Mouse (Mus musculus): ENCODE results near the gene Reep3.
"Not testable (repeated sequence)": the region's sequence is repeated elsewhere in the genome, so short reads cannot be mapped to it uniquely, and the experiment has no call there.

Gene Reep3

DNA sequence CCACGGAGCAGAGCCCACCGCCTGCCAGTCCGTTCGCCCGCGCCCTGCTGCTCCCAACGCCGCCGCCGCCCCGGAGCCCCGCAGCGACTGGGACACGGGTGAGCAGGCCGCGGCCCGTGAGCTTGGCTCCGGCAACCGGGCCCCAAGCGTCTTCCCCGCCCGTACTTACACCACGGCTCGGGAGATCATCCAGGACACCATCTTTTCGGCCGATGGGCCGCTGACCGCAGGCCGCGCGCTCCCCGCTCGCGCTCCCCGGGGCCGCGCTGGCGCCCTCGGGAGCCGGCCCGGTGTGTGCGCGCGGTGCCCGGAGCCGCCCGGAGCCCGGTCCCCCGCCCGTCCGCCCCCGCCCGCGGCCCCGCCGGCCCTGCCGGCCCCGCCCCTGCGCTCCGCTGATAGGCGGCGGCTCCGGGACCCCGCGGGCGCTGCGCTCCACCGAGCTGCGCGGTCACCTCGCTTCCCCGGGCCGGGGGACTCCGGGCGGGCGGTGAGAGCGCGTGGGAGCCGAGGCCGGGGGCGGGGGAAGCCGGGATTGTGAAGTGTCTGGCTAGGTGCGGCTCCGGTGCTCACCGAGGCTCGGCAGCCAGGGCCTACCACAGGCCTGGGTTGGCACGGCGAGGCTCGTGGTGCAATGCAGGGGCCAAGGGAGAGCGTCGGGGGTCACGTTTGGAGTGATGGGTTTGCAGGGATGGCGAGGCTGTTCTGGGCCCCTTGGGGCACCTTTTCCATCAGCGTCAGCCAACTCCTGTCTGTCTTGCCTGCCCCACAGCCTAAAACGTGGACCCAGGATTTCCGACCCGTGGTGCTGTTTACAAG, at the start of gene Reep3:
Gene Reep3 (minus strand): TSS at position 325 of the 816 bp plus-strand sequence.
- peak; percentile 35 for DNase-seq (ENCODE audit: low read depth, low spot score)

DNA sequence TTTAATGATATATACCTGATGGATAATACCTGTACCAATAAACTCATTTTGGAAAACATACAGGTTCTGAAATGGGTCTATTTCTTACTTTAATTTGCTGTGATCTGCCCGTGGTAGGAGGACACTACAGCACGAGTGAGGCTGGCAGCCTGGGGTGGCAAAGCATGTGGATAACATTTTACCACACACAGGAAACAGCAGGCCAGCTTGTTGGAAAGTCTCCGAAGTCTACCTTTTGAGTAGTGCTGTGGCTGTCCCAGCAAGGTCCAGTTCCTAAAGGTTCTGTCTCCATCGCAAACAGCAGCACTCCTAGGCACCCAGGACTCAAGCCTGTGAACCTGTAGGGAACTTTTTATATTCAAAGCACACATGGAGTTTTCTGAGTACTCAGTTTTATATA, 48.9 kb upstream of the Reep3 start:
- no peak for DNase-seq (ENCODE audit: low read depth, low spot score)

DNA sequence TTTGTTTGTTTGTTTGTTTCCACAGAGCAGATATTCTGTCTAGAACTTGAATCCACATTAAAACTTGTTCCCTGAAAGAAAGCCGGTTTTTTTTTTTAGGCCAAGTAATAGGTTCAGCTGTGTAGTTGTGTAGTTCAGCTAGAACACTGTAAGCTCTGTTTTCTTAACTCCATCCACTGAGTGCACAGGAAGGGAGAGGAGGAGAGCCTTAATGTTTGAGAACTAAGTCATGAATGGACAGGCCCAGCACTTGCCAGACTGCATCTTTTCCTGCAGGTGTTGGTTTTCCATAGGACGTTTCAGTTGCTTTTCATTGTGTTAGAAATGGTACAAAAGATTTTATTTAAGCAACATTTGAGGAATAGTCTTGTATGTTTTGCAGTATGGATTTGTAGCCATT, 47.5 kb upstream of the Reep3 start:
- DNase-seq (ENCODE audit: low read depth, low spot score): peak; percentile 39

DNA sequence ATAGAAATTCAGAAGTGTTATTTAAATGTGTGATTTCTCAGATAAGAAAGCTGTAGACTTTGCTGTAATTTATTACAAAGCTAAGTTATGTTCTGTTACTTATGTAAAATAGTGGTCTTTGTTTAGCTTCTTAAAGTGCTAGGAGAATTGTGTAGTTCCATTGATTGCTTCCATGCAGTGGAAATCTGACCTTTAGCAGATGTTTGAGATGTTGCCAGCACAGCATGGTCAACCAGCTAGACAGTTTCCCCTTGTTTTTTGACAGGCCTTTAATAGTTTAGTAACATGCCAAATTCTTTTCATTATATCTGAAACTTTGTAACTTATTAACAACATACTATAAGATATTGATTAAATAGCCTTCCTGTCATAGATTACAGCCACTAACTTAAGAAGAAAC, 46.9 kb upstream of the Reep3 start:
- DNase-seq (ENCODE audit: low read depth, low spot score): peak; percentile 61

DNA sequence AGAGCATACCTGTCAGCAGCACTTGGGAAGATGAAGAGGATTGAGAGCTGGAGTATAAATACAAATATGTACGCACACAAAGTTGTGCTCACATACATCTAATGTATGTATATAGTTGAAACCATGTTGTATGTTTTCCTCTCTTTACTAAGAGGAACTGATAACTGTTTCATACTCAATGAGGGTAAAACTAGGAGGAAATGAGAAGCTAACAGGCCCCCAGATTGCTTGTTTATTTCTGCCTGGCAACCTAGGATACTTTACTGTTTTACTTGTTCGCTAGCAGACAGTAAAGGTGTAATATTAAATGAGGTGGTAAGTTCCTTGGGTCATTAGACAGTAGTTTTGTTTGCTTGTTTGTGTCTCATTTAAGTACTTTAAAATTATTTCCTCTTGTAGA, 40.7 kb upstream of the Reep3 start:
- no peak for DNase-seq (ENCODE audit: low read depth, low spot score)

DNA sequence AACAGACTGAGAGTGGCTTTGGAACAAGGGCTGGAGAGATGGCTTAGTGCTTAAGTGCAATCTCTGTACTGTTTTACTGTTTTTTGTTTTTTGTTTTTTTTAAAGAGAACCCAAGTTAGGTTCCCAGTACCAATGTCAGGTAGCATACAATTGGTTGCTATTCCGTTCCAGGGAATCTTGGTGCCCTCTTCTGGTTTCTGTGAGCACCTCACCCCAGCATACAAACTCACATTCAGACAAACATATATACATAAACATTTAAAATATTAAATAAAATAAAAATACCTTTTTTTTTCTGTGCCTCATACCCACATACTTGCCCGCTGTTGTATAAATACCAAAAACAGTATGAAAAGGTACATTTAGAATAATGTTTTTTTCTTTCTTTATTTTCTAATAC, 37.6 kb upstream of the Reep3 start:
- DNase-seq (ENCODE audit: low read depth, low spot score): no peak

DNA sequence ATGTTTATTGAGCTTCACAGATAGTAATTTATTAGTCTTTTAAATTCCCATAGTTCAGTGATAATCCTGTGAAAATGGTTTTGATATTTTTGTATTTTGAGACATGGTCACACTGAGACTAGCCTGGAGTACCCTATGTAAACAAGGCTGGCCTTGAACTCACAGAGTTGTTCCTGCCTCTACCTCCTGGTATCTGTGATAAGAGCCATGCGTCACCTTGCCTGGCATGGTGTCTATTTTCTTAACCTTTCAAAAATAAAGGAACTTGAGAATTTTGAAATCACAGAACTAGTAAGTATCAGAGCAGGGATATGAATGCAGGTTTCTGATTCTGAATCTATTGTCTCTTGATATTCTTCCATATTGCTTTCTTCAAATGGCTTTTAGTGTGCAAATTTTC, 35.0 kb upstream of the Reep3 start:
- DNase-seq (ENCODE audit: low read depth, low spot score): no peak

DNA sequence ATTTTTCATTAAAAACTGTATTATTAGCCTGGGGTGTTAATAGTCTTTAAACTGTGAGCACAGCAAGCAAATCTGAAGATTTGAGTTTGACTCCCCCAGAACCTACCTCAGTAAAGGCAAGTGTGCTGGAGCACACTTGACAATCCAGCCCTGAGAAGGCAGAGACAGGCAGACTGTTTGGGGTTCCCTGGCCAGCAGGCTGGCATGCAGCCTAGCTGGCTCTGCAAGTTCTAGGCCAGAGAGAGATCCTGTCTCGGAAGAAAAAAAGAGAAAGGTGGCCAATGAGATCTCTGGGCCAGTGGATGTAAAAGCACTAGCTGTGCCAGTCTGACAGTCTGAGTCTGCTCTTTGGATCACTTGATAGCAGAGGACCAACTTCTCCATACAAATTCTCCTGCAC, 32.8 kb upstream of the Reep3 start:
- DNase-seq (ENCODE audit: low read depth, low spot score): no peak

DNA sequence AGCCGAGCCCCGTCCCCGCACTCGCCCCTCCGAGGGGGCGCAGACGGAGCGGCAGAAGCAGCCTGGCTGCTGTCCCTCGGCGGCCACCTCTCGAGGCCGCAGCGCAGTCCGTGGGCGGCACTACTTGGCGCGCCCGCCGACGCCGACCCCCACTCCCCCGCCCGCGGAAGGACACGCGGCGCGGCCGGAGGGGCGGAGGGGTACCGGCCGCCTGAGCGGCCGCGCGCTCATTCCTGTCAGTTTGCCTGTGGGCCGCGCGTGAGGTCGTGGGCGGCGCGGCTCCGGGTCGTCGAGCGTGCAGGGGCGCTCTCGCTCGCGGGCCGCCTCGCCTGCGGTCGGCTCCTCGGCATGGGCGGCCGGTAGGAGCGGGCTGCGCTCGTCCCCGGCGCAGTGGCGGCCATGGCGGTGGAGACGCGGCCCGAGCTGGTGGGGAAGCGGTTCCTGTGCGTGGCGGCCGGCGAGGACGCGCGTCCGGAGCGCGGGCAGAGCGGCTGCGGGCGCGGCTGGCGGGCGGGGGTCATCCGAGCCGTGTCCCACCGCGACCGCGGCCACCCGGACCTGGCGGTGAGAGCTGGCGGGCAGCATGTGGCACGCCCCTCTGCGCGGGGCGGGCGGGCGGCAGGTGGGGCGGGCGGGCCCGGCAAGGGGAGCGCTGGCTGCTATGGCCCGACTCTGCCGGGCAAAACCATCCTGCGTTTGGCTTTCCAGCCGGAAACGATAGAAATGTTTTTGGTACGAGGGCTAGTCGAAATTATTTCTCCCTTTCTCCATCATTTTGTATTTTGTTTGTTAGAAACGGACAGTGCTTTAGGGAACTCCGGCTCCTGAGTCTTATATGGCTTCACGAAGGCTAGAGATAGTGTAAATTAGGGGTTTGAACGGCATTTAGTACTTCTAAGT, 30.4 kb upstream of the Reep3 start:
- peak; percentile 41 for DNase-seq (ENCODE audit: low read depth, low spot score)

DNA sequence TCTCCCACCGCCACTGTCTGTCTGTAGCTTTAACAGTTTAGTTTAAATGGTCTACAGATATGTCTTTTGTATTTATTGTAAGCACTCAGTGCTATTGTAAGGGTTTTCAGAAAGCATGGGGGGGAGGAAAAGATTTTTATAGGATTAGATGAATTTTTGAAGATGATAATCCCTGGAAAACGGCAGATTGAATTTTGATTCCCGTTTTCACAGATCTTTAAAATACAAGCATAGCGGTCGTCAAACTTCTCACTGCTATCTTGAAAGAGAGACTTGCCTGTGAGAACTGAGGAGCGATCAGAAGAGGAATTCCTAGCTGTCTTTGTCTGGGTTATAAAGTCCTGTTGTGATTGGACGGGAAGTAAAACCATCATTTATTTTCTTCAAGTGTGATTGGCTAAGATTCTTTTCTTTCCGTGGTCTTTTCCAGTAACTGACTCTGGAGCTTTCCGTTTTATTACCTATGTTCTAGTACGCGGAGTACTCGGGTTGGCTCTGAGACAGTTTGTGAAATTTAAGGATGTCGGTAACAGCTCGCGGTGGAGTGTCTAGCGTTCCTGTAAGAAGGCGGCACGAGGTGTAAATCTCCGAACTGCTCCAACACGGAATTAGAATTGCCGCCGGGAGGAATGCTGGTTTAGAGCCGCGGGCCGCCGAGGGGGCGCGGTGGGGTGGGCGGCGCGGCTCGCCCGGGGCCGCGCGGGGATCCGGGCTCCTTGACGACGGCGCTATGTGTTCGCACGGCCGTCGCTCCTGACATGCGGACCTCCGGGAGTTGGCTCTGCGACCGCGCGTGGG, 29.5 kb upstream of the Reep3 start:
- peak; percentile 70 for DNase-seq (ENCODE audit: low read depth, low spot score)

DNA sequence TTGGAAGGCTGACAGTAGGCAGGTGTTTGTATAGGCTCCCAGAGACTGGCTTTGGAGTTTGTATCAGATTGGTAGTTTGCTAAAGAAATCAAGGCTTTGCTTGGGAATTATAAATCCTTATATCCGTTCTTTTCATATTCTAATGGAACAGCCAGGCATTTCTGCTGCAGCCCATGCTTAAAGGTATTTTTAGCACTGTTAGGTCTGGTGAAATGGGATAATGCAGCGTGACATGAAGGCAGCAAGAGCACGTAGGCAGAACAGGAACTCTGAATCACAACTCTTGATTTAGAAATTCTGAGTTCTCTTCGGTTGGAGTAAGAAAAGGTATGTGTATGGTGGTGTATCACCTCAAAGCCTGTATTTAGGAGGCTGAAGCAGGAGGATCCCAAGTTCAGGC, 27.4 kb upstream of the Reep3 start:
- DNase-seq (ENCODE audit: low read depth, low spot score): no peak

DNA sequence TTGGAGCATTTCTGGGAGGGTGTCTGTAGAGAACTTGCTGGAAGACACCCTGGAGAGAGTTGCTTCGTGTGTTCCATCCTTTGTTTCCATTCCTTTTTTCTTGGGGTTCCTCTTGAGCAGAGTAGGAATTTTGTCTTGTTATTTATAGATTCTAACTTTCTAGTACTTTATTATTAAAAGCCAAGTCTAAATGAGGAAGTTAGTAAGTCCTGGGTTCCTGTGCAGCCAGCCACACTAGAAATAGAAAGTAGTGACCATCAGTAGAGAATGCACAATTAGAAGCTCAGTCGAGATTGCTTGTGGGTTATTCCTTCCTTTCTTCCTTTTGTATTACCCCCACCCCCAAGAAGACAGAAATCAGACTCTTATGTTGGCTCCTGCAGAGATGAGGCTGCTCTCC, 27.0 kb upstream of the Reep3 start:
- no peak for DNase-seq (ENCODE audit: low read depth, low spot score)

DNA sequence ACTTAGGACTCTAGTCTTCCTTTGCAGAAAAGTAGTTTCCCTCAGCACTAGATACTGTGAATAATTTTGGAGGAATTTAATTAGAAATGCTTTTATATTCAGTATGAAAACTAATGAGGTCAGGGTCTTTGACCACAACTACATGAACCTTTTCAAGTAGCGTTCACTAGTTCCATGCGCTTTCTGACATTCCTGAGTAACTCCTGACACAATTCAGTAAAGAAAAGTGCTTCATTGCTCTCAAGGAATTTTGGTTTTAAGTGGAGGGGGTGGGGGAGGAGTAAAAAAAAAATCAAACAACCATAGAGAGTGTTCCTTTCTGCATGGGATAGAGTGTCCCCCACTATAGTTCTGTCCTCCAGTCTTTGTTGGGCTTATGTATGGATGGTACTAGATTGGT, 23.9 kb upstream of the Reep3 start:
- no peak for DNase-seq (ENCODE audit: low read depth, low spot score)

DNA sequence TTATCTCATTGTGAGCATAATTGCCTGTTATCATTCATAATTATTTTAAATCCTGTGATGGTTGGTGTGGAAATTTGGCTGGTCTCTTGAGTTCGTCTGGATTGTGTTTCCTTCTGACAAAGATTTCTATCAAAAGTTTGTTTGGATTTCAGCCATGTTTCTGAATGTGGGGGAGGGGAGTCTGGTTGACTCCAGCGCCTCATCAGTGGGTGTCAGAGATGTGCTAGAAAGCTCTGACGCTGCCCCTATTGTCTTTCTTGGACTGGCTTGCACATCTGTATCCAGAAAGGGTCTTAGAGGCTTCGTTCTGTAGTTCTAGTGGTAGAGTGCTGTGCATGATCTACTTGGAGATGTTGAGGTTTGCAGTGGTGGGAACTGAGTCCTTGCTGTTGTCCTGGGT, 23.4 kb upstream of the Reep3 start:
- no peak for DNase-seq (ENCODE audit: low read depth, low spot score)

DNA sequence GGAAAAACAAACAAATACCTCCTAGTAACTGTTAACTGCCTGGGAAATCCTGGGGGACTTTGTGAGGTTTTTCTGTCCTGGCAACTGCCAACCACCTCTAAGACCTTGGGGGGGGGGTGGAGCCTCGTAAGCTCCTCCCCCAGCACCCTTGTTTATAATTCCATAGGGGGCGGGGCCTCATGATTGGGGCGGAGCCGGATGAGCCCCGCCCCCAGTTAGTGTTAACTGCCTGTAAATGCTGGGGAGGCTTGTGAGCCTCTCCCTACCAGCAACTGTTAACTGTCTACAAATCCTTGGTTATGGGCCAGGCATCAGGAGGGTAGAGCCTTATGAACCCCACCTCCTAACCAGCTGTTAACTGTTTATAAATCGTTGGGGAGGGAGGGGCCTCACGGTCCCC, 22.5 kb upstream of the Reep3 start:
- no peak for DNase-seq (ENCODE audit: low read depth, low spot score)

DNA sequence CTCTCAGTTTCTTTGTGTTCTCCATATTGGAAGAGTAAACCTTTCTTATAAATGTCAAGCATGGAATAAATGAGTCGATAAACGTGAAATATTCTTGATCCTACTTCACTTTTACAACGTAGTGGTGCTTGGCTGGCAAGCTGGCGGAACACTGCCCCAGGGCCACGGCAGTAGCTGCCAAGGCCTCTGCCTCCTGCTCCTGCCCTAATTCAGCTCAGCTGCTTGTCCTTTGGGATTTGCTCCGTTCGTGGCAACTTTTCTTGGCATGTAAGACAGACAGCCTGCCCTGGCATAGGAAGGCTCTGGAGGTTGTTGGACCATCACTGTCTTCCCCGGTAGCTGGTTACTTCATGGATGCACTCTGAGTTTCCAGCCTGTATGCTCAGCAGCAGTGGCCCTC, 19.5 kb upstream of the Reep3 start:
- DNase-seq (ENCODE audit: low read depth, low spot score): no peak

DNA sequence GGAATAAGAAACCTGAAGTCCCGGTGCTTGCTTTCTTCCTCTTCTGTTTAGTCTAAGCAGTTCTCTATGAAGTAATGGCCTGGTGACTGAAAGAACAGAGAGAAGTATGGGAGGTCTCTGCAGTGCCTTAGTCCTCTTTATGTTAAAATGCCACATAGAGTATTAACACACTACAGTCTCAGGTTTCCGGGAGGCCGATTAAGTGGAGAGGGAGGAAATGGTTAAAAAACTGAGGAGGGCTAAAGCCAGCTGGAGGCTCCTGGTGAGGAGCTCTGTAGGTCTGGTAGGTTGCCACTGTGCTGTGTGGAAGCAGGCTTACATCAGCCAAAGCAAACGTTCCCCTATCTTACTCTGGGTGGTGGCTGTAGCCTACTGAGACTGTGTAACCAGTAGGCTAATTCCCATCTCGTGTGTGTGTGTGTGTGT, 18.9 kb upstream of the Reep3 start:
- peak; percentile 55 for DNase-seq (ENCODE audit: low read depth, low spot score)

DNA sequence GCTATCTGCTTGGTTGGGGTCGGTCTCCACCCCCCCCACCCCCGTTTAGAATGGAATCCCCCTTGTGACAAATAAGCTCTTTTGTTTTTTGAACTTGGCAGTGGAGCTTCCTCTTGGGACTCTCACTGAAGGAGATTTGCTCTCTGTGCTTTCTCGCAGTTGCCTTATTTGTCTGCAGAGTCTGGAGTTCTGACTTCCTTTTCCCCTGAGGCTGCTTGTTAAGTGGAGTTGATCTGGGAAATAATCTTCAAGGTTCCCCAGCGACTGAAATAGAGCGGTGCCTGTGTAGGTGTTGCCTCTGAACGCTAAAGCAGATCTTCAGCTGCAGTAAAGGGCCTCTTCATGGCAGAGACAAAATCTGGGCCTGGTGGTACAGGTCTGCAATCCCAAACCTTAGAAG, 18.4 kb upstream of the Reep3 start:
- peak; percentile 48 for DNase-seq (ENCODE audit: low read depth, low spot score)

DNA sequence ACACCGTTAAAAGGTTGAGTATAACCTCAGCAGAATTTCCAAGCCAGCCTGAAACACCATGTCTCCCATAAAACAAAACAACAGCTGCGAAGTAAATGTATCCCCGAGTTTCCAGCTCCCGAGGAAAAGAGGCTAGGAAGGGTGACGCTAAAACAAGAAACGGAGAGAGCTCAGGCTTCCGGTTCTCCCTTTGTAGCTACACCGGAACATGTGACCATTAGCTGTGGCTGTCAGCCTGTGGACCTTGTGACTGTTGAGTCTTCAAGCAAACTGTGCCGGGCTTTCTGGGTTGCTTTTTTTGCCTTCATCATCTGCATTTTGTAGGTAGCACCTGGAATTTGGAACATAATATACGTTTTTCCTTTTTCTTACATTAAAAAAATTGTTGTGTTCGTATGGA, 17.1 kb upstream of the Reep3 start:
- DNase-seq (ENCODE audit: low read depth, low spot score): no peak

DNA sequence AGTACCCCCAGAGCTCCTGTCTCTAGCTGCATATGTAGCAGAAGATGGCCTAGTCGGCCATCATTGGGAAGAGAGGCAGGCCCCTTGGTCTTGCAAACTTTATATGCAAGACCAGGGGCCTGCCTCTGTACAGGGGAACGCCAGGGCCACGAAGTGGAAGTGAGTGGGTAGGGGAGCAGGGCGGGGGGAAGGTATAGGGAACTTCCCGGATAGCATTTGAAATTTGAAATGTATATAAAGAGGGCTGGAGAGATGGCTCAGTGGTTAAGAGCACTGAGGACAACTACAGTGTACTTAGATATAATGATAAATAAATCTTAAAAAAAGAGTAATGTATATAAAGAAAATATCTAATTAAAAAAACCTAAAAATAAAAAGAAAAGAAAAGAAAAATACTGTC, 16.2 kb upstream of the Reep3 start:
- not testable (repeated sequence) for DNase-seq (ENCODE audit: low read depth, low spot score)

DNA sequence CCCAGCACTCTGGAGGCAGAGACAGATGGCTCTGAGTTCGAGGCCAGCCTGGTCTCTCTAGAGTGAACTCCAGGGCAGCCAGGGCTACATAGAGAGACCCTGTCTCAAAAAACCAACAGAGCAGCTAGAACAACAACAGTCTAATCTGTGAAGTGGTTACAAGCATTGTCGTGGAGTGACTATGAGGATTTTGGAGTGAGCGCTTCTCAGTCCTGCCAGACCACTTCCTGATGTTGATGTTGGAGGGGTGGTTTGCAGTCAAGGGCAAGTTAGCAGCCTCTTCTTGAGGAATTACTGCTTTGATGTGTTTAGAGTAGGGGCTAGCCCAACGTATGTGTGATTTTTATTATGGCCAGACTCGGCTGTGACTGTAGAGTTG, 15.0 kb upstream of the Reep3 start:
- DNase-seq (ENCODE audit: low read depth, low spot score): no peak
